Mouse (Mus musculus) olfactory bulb, adult 2 months (tissue): ENCODE measurements around the gene Pyroxd2.
"Not testable (repeated sequence)": the region's sequence is repeated elsewhere in the genome, so short reads cannot be mapped to it uniquely, and the experiment has no call there.

Experiments
- CTCF ChIP-seq: fragments of 200-500 bp; IDR thresholded peaks from 2 replicates; pipeline ENCODE4 v1.5.1; 2012; ENCODE audit warnings: low read depth, mild to moderate bottlenecking, low read length, moderate library complexity; ENCODE audit not compliant: insufficient read depth
- POLR2A ChIP-seq: fragments of 200-500 bp; IDR thresholded peaks from 2 replicates; pipeline ENCODE4 v1.6.1; 2012; ENCODE audit warnings: mild to moderate bottlenecking, low read depth, low read length, moderate library complexity; ENCODE audit not compliant: insufficient read depth

GRCm38 (mm10) chr19:42780156-42780538 lies 27.6 kb upstream of the Pyroxd2 start:
- TF ChIP-seq POLR2A, CTCF: not testable (repeated sequence)
